Mouse (Mus musculus) cerebral cortex, adult 2 months (tissue): ENCODE measurements around the gene Caap1.

Experiments
- WGBS: fragments of 180-500 bp; shearing (Covaris S2); methylation state at CpG from one replicate; pipeline ENCODE4 v1.1.7; 2018; 5-methylcytosine and 5-hydroxymethylcytosine counted together

Caap1 gene

GRCm38 (mm10) chr4:94454857-94455256, 101.7 kb downstream of the Caap1 start:
- 47% methylated on average over 1 of the region's 1 CpGs for WGBS
